Mouse (Mus musculus) C2C12 (cell line): ENCODE data around the gene Casp3. TPM values are rescaled to one million over a fixed set of nuclear protein-coding genes. Genes with fewer than 3 reads are reported as not detected.
"Not testable (repeated sequence)": the region's sequence is repeated elsewhere in the genome, so short reads cannot be mapped to it uniquely, and the experiment has no call there.

ENCODE experiments used
- H3K27me3 ChIP-seq: one replicate; pipeline ENCODE4 v1.6.1; 2011; ENCODE audit not compliant: control insufficient read depth, insufficient read depth, insufficient read length
- H3K36me3 ChIP-seq: one replicate; pipeline ENCODE4 v1.6.1; 2011; ENCODE audit not compliant: control insufficient read depth, insufficient read depth
- H3K4me3 ChIP-seq: one replicate; pipeline ENCODE4 v1.5.1; 2011; ENCODE audit warnings: mild to moderate bottlenecking, control low read depth; ENCODE audit not compliant: poor library complexity, insufficient read depth, severe bottlenecking
- H3K79me2 ChIP-seq: one replicate; pipeline ENCODE4 v1.6.1; 2011; ENCODE audit not compliant: control insufficient read depth, insufficient read depth
- H3K79me3 ChIP-seq: one replicate; pipeline ENCODE4 v1.6.1; 2011; ENCODE audit warnings: low read depth, control low read depth
- H3ac ChIP-seq: one replicate; pipeline ENCODE3; 2011; ENCODE audit warnings: low read depth; ENCODE audit not compliant: control insufficient read depth, insufficient read length
- CEBPB ChIP-seq: IDR thresholded peaks from one replicate; pipeline ENCODE4 v1.6.1; 2011; ENCODE audit warnings: low read depth, mild to moderate bottlenecking, control low read depth, moderate library complexity
- CTCF ChIP-seq: IDR thresholded peaks from one replicate; pipeline ENCODE4 v1.5.1; 2011; ENCODE audit not compliant: control insufficient read depth, insufficient read depth, insufficient read length
- FOSL1 ChIP-seq: IDR thresholded peaks from one replicate; pipeline ENCODE4 v1.8.0; 2011; ENCODE audit warnings: mild to moderate bottlenecking, low read length; ENCODE audit not compliant: poor library complexity, insufficient read depth, severe bottlenecking
- MAX ChIP-seq: IDR thresholded peaks from one replicate; pipeline ENCODE4 v1.6.1; 2011; ENCODE audit warnings: mild to moderate bottlenecking, control low read depth
- MYOD1 ChIP-seq: IDR thresholded peaks from one replicate; pipeline ENCODE4 v1.6.1; 2011; ENCODE audit warnings: low read depth; ENCODE audit not compliant: control insufficient read depth, insufficient read length
- MYOG ChIP-seq: IDR thresholded peaks from one replicate; pipeline ENCODE4 v1.6.1; 2011; ENCODE audit not compliant: control insufficient read depth, insufficient read length; ENCODE audit errors: extremely low read depth
- USF1 ChIP-seq: IDR thresholded peaks from one replicate; pipeline ENCODE4 v1.6.1; 2011; ENCODE audit warnings: low read depth, mild to moderate bottlenecking, control low read depth, moderate library complexity
- polyA plus RNA-seq: library from polyadenylated mRNA; unstranded; fragments of >200 nt; fragmentation: generic; extraction: Trizol; gene quantifications from one replicate; pipeline ENCODE4 v1.2.1, GENCODE M21; 2012; ENCODE audit warnings: missing spikeins

Casp3 gene
- polyA plus RNA-seq, 1 experiment = 37.1 TPM

- H3K79me3 ChIP-seq = no peaks in the 10 kb centered on the region
- no peak for TF ChIP-seq CTCF
- TF ChIP-seq MYOD1 = no peak
- TF ChIP-seq FOSL1 = no peak
- TF ChIP-seq MYOG = no peak
- TF ChIP-seq MAX = no peak
- no peak for TF ChIP-seq USF1
- TF ChIP-seq CEBPB = no peak
- no peaks in the 10 kb centered on the region for H3K79me2 ChIP-seq
- H3K36me3 ChIP-seq = peaks cover 44% of the 10 kb centered on the region
- no peak overlapping the region for H3ac ChIP-seq
- no peaks in the 10 kb centered on the region for H3K27me3 ChIP-seq
- no peak overlapping the region for H3K4me3 ChIP-seq
These were observed 43.6 kb upstream of the Casp3 start for GRCm38 (mm10) chr8:46573446-46573845.

- TF ChIP-seq FOSL1 = no peak
- Histone ChIP-seq H3K36me3 (peaks cover 48% of the 10 kb centered on the region), H3K79me2 (no peaks in the 10 kb centered on the region)
These were observed 43.1 kb upstream of the Casp3 start for GRCm38 (mm10) chr8:46573964-46574363.

GRCm38 (mm10) chr8:46578794-46579193 lies 38.3 kb upstream of the Casp3 start:
- Histone ChIP-seq H3ac (no peak overlapping the region), H3K36me3 (peaks cover 53% of the 10 kb centered on the region), H3K79me2 (no peaks in the 10 kb centered on the region), H3K79me3 (no peaks in the 10 kb centered on the region), H3K4me3 (no peak overlapping the region), H3K27me3 (no peaks in the 10 kb centered on the region)
- TF ChIP-seq MAX (no peak), FOSL1 (no peak), MYOD1 (no peak), USF1 (no peak), CEBPB (no peak), MYOG (no peak)

More at GRCm38 (mm10) chr8:46573964-46574363, 43.1 kb upstream of the Casp3 start:
- no peak overlapping the region for H3ac ChIP-seq
- no peaks in the 10 kb centered on the region for H3K79me3 ChIP-seq
- no peak overlapping the region for H3K4me3 ChIP-seq
- no peaks in the 10 kb centered on the region for H3K27me3 ChIP-seq

- H3K27me3 ChIP-seq, H3K79me3 ChIP-seq, H3K79me2 ChIP-seq, H3ac ChIP-seq, H3K4me3 ChIP-seq: not testable (repeated sequence)
- peaks cover 15% of the 10 kb centered on the region for H3K36me3 ChIP-seq
These were observed 32.8 kb upstream of the Casp3 start for GRCm38 (mm10) chr8:46584328-46584727.

GRCm38 (mm10) chr8:46585576-46585975 lies 31.5 kb upstream of the Casp3 start:
- no peaks in the 10 kb centered on the region for H3K27me3 ChIP-seq
- no peak for TF ChIP-seq FOSL1
- TF ChIP-seq MYOD1 = no peak
- TF ChIP-seq MYOG = no peak
- no peak for TF ChIP-seq MAX
- no peak for TF ChIP-seq CTCF
- TF ChIP-seq CEBPB = no peak
- TF ChIP-seq USF1 = no peak
- H3K4me3 ChIP-seq = no peak overlapping the region
- H3K79me2 ChIP-seq = no peaks in the 10 kb centered on the region
- H3ac ChIP-seq = no peak overlapping the region
- H3K79me3 ChIP-seq = no peaks in the 10 kb centered on the region
- H3K36me3 ChIP-seq = peaks cover 9% of the 10 kb centered on the region

DNA sequence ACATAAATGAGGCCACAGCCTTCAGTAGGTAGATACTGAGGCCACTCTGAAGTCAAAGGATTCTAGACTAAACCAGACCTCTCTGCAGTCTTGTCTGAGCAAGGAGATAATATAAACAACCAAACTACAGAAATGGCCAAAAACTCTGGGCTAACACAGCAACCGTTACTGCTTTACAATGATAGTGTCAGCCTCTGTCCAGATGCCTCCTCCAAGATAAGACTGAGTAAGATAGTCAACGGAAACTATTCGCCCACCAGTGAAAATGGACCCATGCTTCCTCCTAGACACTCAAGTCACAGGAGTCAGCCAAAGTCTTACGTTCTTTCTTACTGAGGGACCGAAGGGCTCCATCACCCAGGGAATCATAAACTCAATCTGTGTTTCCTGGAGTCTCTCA lies 29.2 kb upstream of the Casp3 start:
- Histone ChIP-seq H3K4me3 (no peak overlapping the region), H3K36me3 (no peaks in the 10 kb centered on the region), H3ac (no peak overlapping the region), H3K79me2 (no peaks in the 10 kb centered on the region), H3K27me3 (no peaks in the 10 kb centered on the region), H3K79me3 (no peaks in the 10 kb centered on the region)
- no peak for TF ChIP-seq CEBPB

DNA sequence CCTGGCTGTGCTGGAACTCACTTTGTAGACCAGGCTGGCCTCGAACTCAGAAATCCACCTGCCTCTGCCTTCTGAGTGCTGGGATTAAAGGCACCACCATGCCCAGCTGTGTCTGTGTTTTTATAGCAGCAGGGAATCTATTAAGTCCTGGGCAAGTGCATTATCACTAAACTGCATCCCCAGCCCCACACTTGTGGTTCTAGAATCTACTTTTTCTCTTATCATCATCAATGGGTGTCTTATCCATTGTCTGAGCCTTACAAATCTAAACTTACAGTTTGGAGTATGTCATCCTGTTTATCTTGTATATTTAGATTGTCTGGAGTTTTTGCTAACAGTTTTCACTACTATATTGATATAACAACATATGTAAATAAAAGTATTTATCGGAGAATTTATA lies 28.4 kb upstream of the Casp3 start:
- Histone ChIP-seq H3K27me3 (no peaks in the 10 kb centered on the region), H3K36me3 (no peaks in the 10 kb centered on the region), H3K79me3 (no peaks in the 10 kb centered on the region), H3ac (no peak overlapping the region), H3K4me3 (no peak overlapping the region), H3K79me2 (no peaks in the 10 kb centered on the region)
- TF ChIP-seq MYOG = no peak
- no peak for TF ChIP-seq USF1
- no peak for TF ChIP-seq FOSL1
- TF ChIP-seq MYOD1 = no peak
- no peak for TF ChIP-seq CTCF
- TF ChIP-seq MAX = no peak
